Comparison of ENCODE assay signal across 30 mouse cellular contexts in genomic region chr14:91458756-91459155, GRCm38 (mm10).
DNase-seq lines count a peak whose midpoint lies in the region; ATAC-seq and TF ChIP-seq lines count a peak whose summit lies in the region.
"Had no signal": no experiment of that assay in that cellular context is flagged by ENCODE, and none has a peak within 500 bp of the region (broad histone marks: within the 10 kb centered on the region; RNA-seq: fewer than 3 reads in every experiment).

No protein-coding gene starts in this region.

- no peak for ATAC-seq in megakaryocyte, adult 5-6 weeks (ENCODE audit: poor library complexity, severe bottlenecking)
- no peak for ATAC-seq in liver, embryonic 12.5 days
- ATAC-seq: activated CD4-positive, CD25-positive, alpha-beta regulatory T cell, adult 4 months; CD4-positive, CD25-positive, alpha-beta regulatory T cell, adult 4 months; forebrain, embryonic 13.5 days; forebrain, embryonic 16.5 days; hindbrain, postnatal 0 days; inflammation-experienced regulatory T-cells, adult 6 months; intestine, postnatal 0 days; Patski had no signal

- no peak for TF ChIP-seq POLR2A in kidney, adult 2 months (IDR thresholded peaks at IDR 0.05; ENCODE audit: low read depth, low read length)

- no peaks in the 10 kb centered on the region for H3K27me3 ChIP-seq in kidney, adult 2 months (replicated peaks; ENCODE audit: control insufficient read depth, insufficient read depth, low read length)
- no peaks in the 10 kb centered on the region for H3K27me3 ChIP-seq in liver, embryonic 12.5 days (replicated peaks)
- H3K27me3 ChIP-seq: forebrain, embryonic 13.5 days; heart, embryonic 13.5 days; Patski had no signal

- H3K27ac ChIP-seq in ES-E14 (ENCODE audit: insufficient read depth, low read depth, low read length, poor library complexity, severe bottlenecking) = 0 out of 2 replicates have a peak overlapping the region, but pooled peaks have one; percentile 66
- H3K27ac ChIP-seq in kidney, adult 2 months (ENCODE audit: insufficient read depth, low read depth, low read length) = no peak overlapping the region
- no peak overlapping the region for H3K27ac ChIP-seq in liver, embryonic 12.5 days
- H3K27ac ChIP-seq: forebrain, embryonic 10.5 days; forebrain, embryonic 13.5 days; gastrocnemius, adult 2 months; heart, adult 2 months; heart, embryonic 10.5 days; heart, embryonic 13.5 days; hindbrain, embryonic 14.5 days; hindbrain, postnatal 0 days had no signal

- WGBS in kidney, adult 2 months = 71% methylated on average over 4 of the region's 4 CpGs
- WGBS in liver, embryonic 12.5 days (ENCODE audit: insufficient replicate concordance) = 56% methylated on average over 4 of the region's 4 CpGs

- no peak overlapping the region for H3K4me3 ChIP-seq in ES-E14 (ENCODE audit: insufficient read depth in 1 of 2, low read depth in 1 of 2, low read length in 2 of 2, poor library complexity in 1 of 2, severe bottlenecking in 1 of 2)
- no peak overlapping the region for H3K4me3 ChIP-seq in kidney, adult 2 months (ENCODE audit: insufficient read depth, low read depth, low read length)
- H3K4me3 ChIP-seq in liver, embryonic 12.5 days = no peak overlapping the region
- H3K4me3 ChIP-seq: forebrain, embryonic 10.5 days; forebrain, embryonic 13.5 days; gastrocnemius, adult 2 months; heart, adult 2 months; heart, embryonic 10.5 days; heart, embryonic 13.5 days had no signal

- no peaks in the 10 kb centered on the region for H3K9me3 ChIP-seq in ES-E14 (ENCODE audit: control insufficient read depth, insufficient read depth, low read depth, low read length)
- no peaks in the 10 kb centered on the region; the same call in 1 of the 2 replicates for H3K9me3 ChIP-seq in liver, embryonic 12.5 days (replicated peaks)
- H3K9me3 ChIP-seq: forebrain, embryonic 10.5 days; forebrain, embryonic 13.5 days; heart, embryonic 10.5 days; heart, embryonic 13.5 days had no signal

- H3K9ac ChIP-seq in ES-E14 (ENCODE audit: insufficient read depth, low read depth, low read length, poor library complexity, severe bottlenecking) = no peak overlapping the region
- H3K9ac ChIP-seq in liver, embryonic 12.5 days = no peak overlapping the region
- H3K9ac ChIP-seq: forebrain, embryonic 13.5 days; heart, embryonic 13.5 days; hindbrain, embryonic 14.5 days had no signal

- in situ Hi-C loops in ES-E14 (cut with MboI; ENCODE audit: low sequenced_read_pairs in 2 of 2, unreplicated experiment in 2 of 2) = no loop called here

- no peak for TF ChIP-seq CTCF in kidney, adult 2 months (conservative IDR thresholded peaks at IDR 0.05; ENCODE audit: insufficient read depth, insufficient read length, low read depth, low read length)

- peak; percentile 66 for DNase-seq in heart, adult 11 months
- DNase-seq in heart, adult 18-20 months = no peak
- no peak for DNase-seq in ES-E14 (ENCODE audit: low read depth, low spot score)
- DNase-seq in R1 (ENCODE audit: low read depth, low spot score) = peak; percentile 92
- DNase-seq in kidney, adult 2 months = no peak
- DNase-seq in urinary bladder, postnatal 4 days (ENCODE audit: low spot score in 2 of 2) = no peak
- DNase-seq: adrenal gland, adult 8-10 months; adrenal gland, postnatal 25 days; cerebellum, adult 11-12 months; cerebellum, adult 8-10 months; cerebellum, postnatal 14 days; gastrocnemius, adult 2 months; gastrocnemius, postnatal 14 days; heart, adult 2 months; heart, postnatal 14 days; heart, postnatal 4 days had no signal

- no peak overlapping the region for H3K4me2 ChIP-seq in liver, embryonic 12.5 days
- H3K4me2 ChIP-seq: forebrain, embryonic 13.5 days; heart, embryonic 13.5 days; hindbrain, embryonic 14.5 days had no signal

- H3K4me1 ChIP-seq in ES-E14 (ENCODE audit: control insufficient read depth in 2 of 2, insufficient read depth in 2 of 2, low read length in 2 of 2, poor library complexity in 1 of 2) = peaks cover 2 to 6% of the 10 kb centered on the region in 2 experiments; a peak in 1 of 4 replicates
- H3K4me1 ChIP-seq in kidney, adult 2 months (ENCODE audit: control insufficient read depth, insufficient read depth, low read length) = no peaks in the 10 kb centered on the region
- H3K4me1 ChIP-seq in liver, embryonic 12.5 days = no peaks in the 10 kb centered on the region
- H3K4me1 ChIP-seq: forebrain, embryonic 10.5 days; forebrain, embryonic 13.5 days; heart, embryonic 10.5 days; heart, embryonic 13.5 days had no signal

- no peaks in the 10 kb centered on the region for H3K36me3 ChIP-seq in ES-E14 (ENCODE audit: control insufficient read depth, insufficient read depth, low read length, poor library complexity, severe bottlenecking)
- H3K36me3 ChIP-seq in kidney, adult 2 months (ENCODE audit: control insufficient read depth, insufficient read depth, low read length) = no peaks in the 10 kb centered on the region
- no peaks in the 10 kb centered on the region for H3K36me3 ChIP-seq in liver, embryonic 12.5 days
- H3K36me3 ChIP-seq: forebrain, embryonic 10.5 days; heart, embryonic 10.5 days; heart, embryonic 13.5 days had no signal

TF ChIP-seq in ES-E14, 5 proteins besides CTCF, POLR2A, EP300 and RAD21:
- TF ChIP-seq HCFC1 (IDR thresholded peaks at IDR 0.05; ENCODE audit: borderline replicate concordance, insufficient read depth, low read length) (no peak), MAFK (IDR thresholded peaks at IDR 0.05; ENCODE audit: insufficient read depth, low read depth, low read length) (no peak), ZNF384 (IDR thresholded peaks at IDR 0.05; ENCODE audit: low read depth, low read length) (no peak), ZC3H11A (IDR thresholded peaks at IDR 0.05; ENCODE audit: borderline replicate concordance, low read depth, low read length) (no peak), CHD2 (IDR thresholded peaks at IDR 0.05; ENCODE audit: low read depth, low read length) (no peak)

Comparison
In these comparisons a context has a peak if more than half of its experiments do, and no peak if none do; other contexts are left out.
1. DNase-seq: peak in heart, adult 11 months (single experiment) and R1 (single experiment); none in heart, adult 18-20 months (0 of 2), ES-E14 (single experiment), kidney, adult 2 months (single experiment) and urinary bladder, postnatal 4 days (0 of 2).